Mouse (Mus musculus): ENCODE measurements around the gene Snx32.

Gene Snx32

GRCm38 (mm10) chr19:5483386-5484359, 26.7 kb downstream of the Snx32 start:
- DNase-seq (ENCODE audit: extremely low spot score, low read depth, low spot score): no peak

- DNase-seq (ENCODE audit: extremely low spot score, low read depth, low spot score): no peak
Observed at GRCm38 (mm10) chr19:5481398-5481797, 28.9 kb downstream of the Snx32 start.

- no peak for DNase-seq (ENCODE audit: extremely low spot score, low read depth, low spot score)
Observed at GRCm38 (mm10) chr19:5480016-5480415, 30.3 kb downstream of the Snx32 start.

GRCm38 (mm10) chr19:5477668-5478300, 32.6 kb downstream of the Snx32 start:
- DNase-seq (ENCODE audit: extremely low spot score, low read depth, low spot score): no peak

- no peak for DNase-seq (ENCODE audit: extremely low spot score, low read depth, low spot score)
Observed at GRCm38 (mm10) chr19:5477004-5477667, 33.2 kb downstream of the Snx32 start.

GRCm38 (mm10) chr19:5475069-5475714, 35.1 kb downstream of the Snx32 start:
- DNase-seq (ENCODE audit: extremely low spot score, low read depth, low spot score): no peak

- no peak for DNase-seq (ENCODE audit: extremely low spot score, low read depth, low spot score)
Observed at GRCm38 (mm10) chr19:5474281-5475068, 35.9 kb downstream of the Snx32 start.

GRCm38 (mm10) chr19:5473720-5474119, 36.6 kb downstream of the Snx32 start, which contains the start of gene Efemp2:
TSS of gene Efemp2 (plus strand) at chr19:5473954.
- no peak for DNase-seq (ENCODE audit: extremely low spot score, low read depth, low spot score)

- DNase-seq (ENCODE audit: extremely low spot score, low read depth, low spot score): no peak
Observed at GRCm38 (mm10) chr19:5472857-5473256, 37.5 kb downstream of the Snx32 start.

GRCm38 (mm10) chr19:5471846-5472245, 38.5 kb downstream of the Snx32 start:
- DNase-seq (ENCODE audit: extremely low spot score, low read depth, low spot score): no peak

- no peak for DNase-seq (ENCODE audit: extremely low spot score, low read depth, low spot score)
Observed at GRCm38 (mm10) chr19:5468374-5468773, 42.0 kb downstream of the Snx32 start, which contains the start of gene Ctsw. TSS of gene Ctsw (minus strand) at chr19:5468507.

- DNase-seq (ENCODE audit: extremely low spot score, low read depth, low spot score): no peak
Observed at GRCm38 (mm10) chr19:5466916-5467500, 43.3 kb downstream of the Snx32 start.

GRCm38 (mm10) chr19:5465037-5465436, 45.3 kb downstream of the Snx32 start:
- DNase-seq (ENCODE audit: extremely low spot score, low read depth, low spot score): no peak

GRCm38 (mm10) chr19:5463791-5464562, 46.4 kb downstream of the Snx32 start:
- DNase-seq (ENCODE audit: extremely low spot score, low read depth, low spot score): peak; percentile 66

GRCm38 (mm10) chr19:5463212-5463611, 47.1 kb downstream of the Snx32 start:
- no peak for DNase-seq (ENCODE audit: extremely low spot score, low read depth, low spot score)

- no peak for DNase-seq (ENCODE audit: extremely low spot score, low read depth, low spot score)
Observed at GRCm38 (mm10) chr19:5461411-5461810, 48.9 kb downstream of the Snx32 start.

GRCm38 (mm10) chr19:5460465-5460911, 49.9 kb downstream of the Snx32 start, which contains the start of gene Fibp:
TSS of gene Fibp (plus strand) at chr19:5460615.
- peak; percentile 81 for DNase-seq (ENCODE audit: extremely low spot score, low read depth, low spot score)

- DNase-seq (ENCODE audit: extremely low spot score, low read depth, low spot score): no peak
Observed at GRCm38 (mm10) chr19:5459896-5460295, 50.4 kb downstream of the Snx32 start.

GRCm38 (mm10) chr19:5459019-5459418, 51.3 kb downstream of the Snx32 start:
- DNase-seq (ENCODE audit: extremely low spot score, low read depth, low spot score): no peak

Measured in hindlimb bud, embryonic 11.5 days (tissue).